Mouse (Mus musculus) neutrophil, adult 59 days (primary cell): ENCODE measurements around the gene Alkbh7. TPM values are rescaled to one million over a fixed set of nuclear protein-coding genes. Genes with fewer than 3 reads are reported as not detected.

Experiments
- total RNA-seq, 2 experiments: library from RNA; stranded (reverse); gene quantifications; 1 replicate in 1 of 2; 2 replicates in 1 of 2; pipeline ENCODE4 v1.2.4; 2023

The Alkbh7 gene
- 10 to 100 TPM in 1 of 2 experiments, 1 to 10 TPM in 1; 5.6 to 10.1 TPM for total RNA-seq

DNA sequence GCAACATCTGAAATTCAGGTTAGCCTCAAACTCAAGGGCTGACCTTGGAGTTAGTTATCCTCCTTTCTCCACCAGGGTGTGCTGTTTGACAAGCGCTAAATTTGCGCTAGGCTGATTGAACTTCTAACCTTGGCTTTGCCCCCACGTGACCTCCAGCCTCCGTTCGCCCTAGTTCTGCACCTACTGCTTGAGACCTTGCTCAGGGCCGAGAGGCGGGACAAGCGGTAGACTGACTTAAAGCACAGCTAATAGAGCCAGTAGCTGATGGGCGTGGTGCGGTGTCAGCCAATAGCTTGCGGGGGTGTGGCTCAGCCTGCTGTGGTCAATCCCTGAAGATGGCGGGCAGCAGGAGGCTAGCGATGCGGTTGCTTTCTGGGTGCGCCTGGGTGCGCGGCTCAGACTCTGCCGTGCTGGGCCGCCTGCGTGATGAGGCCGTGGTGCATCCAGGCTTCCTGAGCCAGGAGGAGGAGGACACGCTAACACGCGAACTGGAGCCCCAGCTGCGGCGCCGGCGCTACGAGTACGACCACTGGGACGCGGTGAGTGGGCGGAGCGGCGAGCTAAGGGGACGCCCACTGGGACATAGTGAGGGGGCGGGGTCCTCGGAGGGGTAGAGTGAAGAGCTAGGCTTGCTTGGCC is at the start of gene Alkbh7:
Alkbh7 (plus strand) TSS at position 311 of the 639 bp plus-strand sequence.

DNA sequence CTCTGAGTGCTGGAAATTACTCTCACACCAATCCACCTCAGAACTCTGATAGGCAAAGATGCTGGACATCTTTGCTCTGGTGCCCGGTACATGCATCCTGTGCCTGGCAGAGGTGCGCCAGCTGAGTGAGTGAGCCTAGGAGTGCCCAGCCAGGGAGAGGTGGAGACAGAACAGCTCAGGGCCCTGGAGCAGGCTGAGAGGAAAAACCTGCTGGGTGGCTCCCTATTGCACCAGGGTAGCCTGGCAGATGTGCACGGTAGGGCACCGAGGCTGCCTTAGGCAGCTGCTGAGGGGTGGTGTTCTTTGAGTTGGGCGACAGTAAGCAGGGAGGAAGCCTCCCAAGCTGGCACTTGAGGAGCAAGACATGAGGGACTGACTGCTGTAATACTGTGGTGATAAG is 15.1 kb upstream of the Alkbh7 start, which contains the start of gene Acer1:
Acer1 (minus strand) TSS at position 114 of the 400 bp plus-strand sequence.

DNA sequence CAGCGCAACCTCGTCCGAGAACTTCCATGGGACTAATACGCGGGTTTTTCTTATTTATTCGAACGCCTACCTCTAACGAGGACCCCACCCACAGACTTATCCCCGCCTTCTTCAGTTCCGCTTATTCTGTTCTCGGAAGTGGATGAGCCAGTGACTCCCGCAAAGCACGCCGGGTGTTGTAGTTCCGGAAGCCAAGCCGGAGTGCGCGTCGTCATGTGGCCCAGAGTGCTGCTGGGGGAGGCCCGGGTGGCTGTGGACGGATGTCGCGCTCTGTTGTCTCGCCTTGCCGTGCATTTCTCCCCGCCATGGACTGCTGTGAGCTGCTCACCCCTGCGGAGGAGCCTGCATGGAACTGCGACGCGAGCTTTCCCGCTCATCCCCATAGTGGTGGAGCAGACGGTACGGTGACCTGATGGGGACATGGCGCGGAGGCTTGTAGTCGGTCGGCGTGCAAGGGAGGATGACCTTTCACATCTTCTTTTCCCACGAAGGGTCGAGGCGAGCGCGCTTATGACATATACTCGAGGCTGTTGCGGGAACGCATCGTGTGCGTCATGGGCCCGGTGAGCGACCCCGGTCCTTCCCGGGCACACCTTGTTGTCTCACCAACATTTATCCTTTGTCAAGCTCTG is 6.9 kb upstream of the Alkbh7 start, which contains the start of gene Clpp:
Clpp (plus strand) TSS at position 191 of the 632 bp plus-strand sequence.

DNA sequence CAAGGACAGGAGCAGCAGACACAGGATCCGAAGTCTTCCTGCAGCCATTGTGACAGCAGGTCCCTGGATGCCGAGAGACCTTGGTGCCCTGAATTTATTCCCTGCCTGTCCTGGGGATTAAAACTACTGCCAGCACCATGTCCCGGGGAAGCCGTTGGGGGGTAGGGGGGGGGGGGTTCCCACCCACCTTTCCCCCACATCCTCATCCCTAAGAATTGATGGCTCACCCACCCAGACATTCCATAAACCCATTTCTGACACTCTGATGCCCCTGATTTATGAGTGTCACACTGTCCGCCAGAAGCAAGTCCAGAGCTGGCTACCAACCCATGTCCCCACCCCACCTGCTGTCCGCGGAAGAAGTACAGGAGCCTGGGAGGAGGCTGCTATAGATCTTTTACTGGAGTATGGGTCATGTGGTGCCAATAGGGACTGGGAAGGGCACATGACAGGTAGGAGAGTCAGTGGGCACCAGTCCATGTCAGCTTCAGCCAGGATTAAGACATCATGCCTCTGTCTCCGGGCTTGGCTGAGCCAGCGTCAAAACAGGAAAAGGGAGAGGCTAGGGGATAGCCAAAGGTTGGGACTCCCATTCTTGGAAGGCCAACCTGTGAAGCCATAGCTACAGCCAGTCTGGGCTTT is 3.0 kb downstream of the Alkbh7 start, which contains the start of gene Pspn:
Pspn (minus strand) TSS at position 51 of the 642 bp plus-strand sequence.

DNA sequence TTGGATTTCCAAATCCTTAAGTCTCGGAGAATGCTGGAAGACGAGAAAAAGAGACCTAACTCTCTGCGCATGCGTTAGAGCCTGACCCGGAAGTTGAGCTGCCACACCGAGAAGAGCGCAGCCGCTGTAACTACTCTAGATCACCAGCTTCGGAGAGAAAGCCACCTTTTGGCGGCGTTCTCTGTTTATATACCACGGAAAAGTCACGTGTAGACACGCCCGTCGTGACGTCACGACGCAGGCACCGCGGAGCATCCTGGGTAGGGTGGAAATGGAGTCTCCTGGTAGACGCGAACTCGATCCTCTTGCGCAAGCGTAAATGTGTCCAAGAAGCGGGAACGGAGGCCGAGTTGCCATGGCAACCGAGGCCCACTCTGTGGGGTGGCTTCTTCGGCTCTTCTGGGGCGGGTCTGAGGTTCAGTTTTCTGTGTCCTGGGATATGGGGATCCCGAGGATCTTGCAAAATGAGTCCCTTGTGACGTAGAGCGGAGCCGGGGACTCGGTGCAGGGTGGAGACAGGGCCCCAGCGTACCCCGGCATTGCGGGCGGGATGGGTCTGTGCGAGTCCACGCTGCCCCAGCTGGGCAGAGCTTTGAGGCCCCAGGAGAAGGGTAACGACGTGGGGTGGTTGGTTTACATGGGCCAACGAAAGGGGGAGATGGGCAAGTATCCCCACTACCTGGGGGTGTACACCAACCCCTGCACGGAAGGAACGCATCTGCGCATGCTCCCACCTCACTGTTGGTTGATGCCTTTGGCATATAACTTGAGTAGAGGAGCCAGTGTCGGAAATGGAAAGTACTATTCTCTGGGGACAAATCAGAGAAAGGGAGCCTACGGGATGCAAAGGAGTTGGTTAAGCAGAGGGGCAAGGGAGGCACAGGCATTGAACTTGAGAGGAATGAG is 14.3 kb downstream of the Alkbh7 start, which contains the start of the genes Gtf2f1 and Gm17949:
Gtf2f1 (minus strand) TSS at position 53 of the 906 bp plus-strand sequence.
Gm17949 (plus strand) TSS at position 234 of the 906 bp plus-strand sequence.

DNA sequence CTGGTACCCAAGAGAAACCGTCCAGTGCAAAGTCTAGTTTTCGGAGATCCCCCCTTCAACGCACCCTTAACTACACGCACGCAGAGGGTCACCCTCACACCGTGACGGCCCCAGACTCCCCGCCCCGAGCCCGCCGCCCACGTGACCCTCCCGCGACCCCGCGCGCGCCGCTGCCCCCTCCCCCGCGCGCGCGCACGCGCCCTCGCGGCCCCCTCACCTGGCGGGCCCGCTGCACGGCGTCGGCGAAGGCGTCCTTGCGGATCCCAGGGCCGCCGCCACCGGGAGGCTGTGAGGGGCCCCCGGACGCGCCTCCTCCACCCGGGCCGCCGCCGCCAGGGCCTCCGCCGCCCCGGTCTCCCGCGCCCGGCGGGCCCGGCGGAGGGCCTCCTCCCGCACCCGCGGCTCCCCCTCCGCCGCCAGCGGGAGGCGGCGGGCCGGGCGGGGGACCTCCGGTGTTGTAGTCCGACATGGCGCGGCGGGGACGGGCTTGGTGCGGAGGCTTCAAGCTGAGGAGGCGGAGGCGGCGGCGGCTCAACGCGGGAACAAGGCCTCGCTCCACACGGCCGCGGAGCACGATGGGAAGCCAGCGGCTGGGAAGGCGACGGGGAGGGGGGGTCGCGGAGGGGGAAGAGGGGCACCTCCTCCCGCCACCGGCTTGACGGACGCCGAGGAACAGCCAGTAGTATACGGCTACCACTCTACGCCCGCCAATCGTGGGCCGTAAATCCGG is 34.0 kb downstream of the Alkbh7 start, which contains the start of gene Khsrp:
Khsrp (minus strand) TSS at position 592 of the 730 bp plus-strand sequence.

DNA sequence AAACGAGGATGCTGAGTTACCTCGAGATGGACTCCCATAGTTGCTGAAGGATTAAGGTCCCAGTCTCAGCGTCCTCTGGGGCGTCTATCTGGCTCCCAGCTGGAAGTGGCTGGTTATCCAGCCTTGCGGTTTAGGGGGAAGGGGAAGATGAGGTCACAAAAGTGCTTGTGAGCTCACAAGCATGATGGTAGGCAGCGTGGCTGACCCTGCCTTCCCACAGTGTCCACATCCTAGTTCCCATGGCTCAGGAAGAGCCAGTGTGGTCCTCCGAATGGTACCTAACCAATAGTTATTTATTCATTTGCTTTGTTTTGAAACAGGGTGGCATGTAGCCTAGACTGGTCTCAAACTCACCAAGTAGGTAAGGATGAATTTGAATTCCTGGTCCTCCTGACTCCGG is 44.4 kb downstream of the Alkbh7 start, which contains the start of gene Slc25a41:
Slc25a41 (minus strand) TSS at position 101 of the 400 bp plus-strand sequence.

Other genes starting within 250 kb of the Alkbh7 start
- not detected for gene Nrtn, start 239.8 kb upstream of the Alkbh7 start, total RNA-seq
- gene Dus3l, start 232.6 kb upstream of the Alkbh7 start, total RNA-seq, result 10 to 100 TPM; 18.1 to 24.0 TPM
- under 1 TPM in 1 of 2 experiments, not detected in 1; 0.78 TPM for gene Prr22, start 227.1 kb upstream of the Alkbh7 start, total RNA-seq
- gene Rfx2, start 166.3 kb upstream of the Alkbh7 start, total RNA-seq, result 1 to 10 TPM; 6.2 to 7.4 TPM
- gene Acsbg2, start 122.9 kb upstream of the Alkbh7 start, total RNA-seq, result not detected
- gene 1700061G19Rik, start 121.9 kb upstream of the Alkbh7 start, total RNA-seq, result under 1 TPM in 1 of 2 experiments, not detected in 1; 0.13 TPM
- gene Mllt1, start 61.9 kb upstream of the Alkbh7 start, total RNA-seq, result 10 to 100 TPM; 17.7 to 18.9 TPM
- not detected for gene Acer1, start 15.2 kb upstream of the Alkbh7 start, total RNA-seq
- gene Clpp, start 7.0 kb upstream of the Alkbh7 start, total RNA-seq, result 10 to 100 TPM in 1 of 2 experiments, 1 to 10 TPM in 1; 9.5 to 11.6 TPM
- gene Pspn, start 2.7 kb downstream of the Alkbh7 start, total RNA-seq, result 1 to 10 TPM in 1 of 2 experiments, not detected in 1; 2.3 TPM
- gene Gtf2f1, start 13.9 kb downstream of the Alkbh7 start, total RNA-seq, result 10 to 100 TPM; 48.4 to 52.2 TPM
- gene Gm17949, start 14.1 kb downstream of the Alkbh7 start, total RNA-seq, result under 1 TPM; 0.31 to 0.33 TPM
- 10 to 100 TPM; 95.8 to 99.2 TPM for gene Khsrp, start 34.2 kb downstream of the Alkbh7 start, total RNA-seq
- not detected for gene Slc25a41, start 44.3 kb downstream of the Alkbh7 start, total RNA-seq
- under 1 TPM in 1 of 2 experiments, not detected in 1; 0.64 TPM for gene Crb3, start 61.8 kb downstream of the Alkbh7 start, total RNA-seq
- gene Slc25a23, start 62.5 kb downstream of the Alkbh7 start, total RNA-seq, result 1 to 10 TPM; 2.1 to 3.4 TPM
- gene Dennd1c, start 81.2 kb downstream of the Alkbh7 start, total RNA-seq, result 100 to 1,000 TPM; 190 to 192 TPM
- under 1 TPM in 1 of 2 experiments, not detected in 1; 0.16 TPM for gene Tubb4a, start 90.4 kb downstream of the Alkbh7 start, total RNA-seq
- 1 to 10 TPM; 2.6 to 3.0 TPM for gene Tnfsf9, start 108.0 kb downstream of the Alkbh7 start, total RNA-seq
- gene Cd70, start 152.4 kb downstream of the Alkbh7 start, total RNA-seq, result not detected
- gene Tnfsf14, start 196.8 kb downstream of the Alkbh7 start, total RNA-seq, result 10 to 100 TPM; 33.6 to 34.9 TPM
- gene C3, start 230.8 kb downstream of the Alkbh7 start, total RNA-seq, result 100 to 1,000 TPM; 489 to 508 TPM